Mouse (Mus musculus): ENCODE measurements around the gene Tbrg1.

Gene Tbrg1

DNA sequence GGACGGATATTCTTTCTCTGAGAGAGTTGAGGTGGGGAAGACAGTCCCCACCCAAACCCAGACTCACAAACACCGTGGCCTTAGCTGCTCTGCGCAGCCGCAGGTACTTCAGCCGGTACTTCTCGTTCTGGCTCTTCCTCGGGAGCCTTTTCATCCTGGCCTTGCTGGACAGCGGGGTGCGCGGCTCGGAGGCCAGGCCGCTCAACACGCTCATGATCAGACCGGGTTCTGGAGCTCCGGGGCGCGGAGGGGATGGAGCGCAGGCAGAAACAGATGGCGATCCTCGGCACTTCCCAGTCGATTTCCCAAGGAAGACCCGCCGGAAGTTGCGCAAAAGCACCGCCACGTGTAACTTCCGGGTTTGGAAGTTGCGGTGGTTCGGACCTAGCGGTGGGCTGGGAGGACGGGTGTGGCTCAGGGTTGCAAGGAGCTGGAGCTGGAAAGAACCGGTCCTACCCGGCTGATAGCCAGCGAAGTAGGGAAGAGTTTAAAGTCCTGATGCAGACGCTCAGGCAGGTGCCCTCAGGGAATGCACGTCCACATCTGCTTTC, at the start of gene Tbrg1:
TSS of gene Tbrg1 (minus strand) at position 382 of the 551 bp plus-strand sequence.
- peak; percentile 85 for DNase-seq (ENCODE audit: low spot score)

DNA sequence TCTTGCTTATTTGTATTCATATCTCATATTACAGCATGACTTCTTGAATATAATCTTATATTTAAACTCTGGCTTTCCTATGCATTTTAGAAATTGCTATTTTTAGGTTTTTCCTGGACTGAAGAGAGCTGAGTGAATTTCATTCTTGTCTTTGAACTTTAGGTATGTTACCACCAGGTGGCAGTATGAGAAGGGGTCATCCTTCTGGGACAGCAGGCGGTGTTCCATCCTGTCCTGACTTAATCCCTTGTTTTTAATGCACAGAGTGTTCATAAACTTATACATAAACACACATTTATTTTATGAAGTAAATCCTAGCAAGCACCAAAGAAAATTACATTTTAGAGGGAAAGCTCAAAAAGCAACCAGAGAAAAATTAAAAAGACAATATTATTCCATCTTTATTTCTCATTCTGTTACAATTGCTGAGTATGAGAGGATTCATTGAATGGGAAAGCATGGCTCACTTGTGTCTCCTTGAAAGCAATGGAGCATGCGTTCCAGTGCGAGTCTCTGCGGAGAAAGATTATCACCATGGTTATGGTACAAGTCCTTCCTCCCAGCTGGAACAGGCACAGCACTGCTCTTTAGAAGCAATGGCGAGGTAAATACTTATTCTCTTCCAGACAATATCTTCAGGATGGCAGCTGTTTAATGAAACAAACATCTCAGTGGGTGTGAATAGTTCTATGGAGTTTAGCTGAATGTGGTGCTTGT, 33.0 kb upstream of the Tbrg1 start:
- peak; percentile 26 for DNase-seq (ENCODE audit: low spot score)

GRCm38 (mm10) chr9:37687941-37688303, 30.8 kb upstream of the Tbrg1 start:
- no peak for DNase-seq (ENCODE audit: low spot score)

GRCm38 (mm10) chr9:37687288-37687940, 30.3 kb upstream of the Tbrg1 start:
- DNase-seq (ENCODE audit: low spot score), result peak; percentile 37

- no peak for DNase-seq (ENCODE audit: low spot score)
Measured at GRCm38 (mm10) chr9:37681123-37681522, 24.0 kb upstream of the Tbrg1 start.

- no peak for DNase-seq (ENCODE audit: low spot score)
Measured at GRCm38 (mm10) chr9:37675287-37675686, 18.2 kb upstream of the Tbrg1 start.

DNA sequence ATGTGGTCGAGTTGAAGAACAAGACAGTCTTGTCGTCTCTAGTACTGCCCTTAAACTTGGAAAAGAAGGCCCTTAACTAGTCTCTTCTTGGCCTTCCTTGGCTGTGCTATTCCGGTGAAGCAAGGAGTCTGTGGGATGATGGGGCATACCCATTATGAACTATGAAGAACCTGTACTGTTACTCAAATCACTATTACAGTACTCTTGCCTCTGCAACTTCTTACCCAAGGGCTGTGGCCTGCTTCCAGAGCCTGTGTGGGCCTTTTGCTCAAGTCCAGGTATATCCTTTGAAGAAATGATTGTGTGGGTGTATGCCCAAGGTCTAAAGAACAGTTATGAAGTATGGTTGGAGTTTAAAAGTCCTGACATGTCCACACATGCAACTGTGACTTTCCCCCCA, 13.1 kb upstream of the Tbrg1 start:
- DNase-seq (ENCODE audit: low spot score), result no peak

DNA sequence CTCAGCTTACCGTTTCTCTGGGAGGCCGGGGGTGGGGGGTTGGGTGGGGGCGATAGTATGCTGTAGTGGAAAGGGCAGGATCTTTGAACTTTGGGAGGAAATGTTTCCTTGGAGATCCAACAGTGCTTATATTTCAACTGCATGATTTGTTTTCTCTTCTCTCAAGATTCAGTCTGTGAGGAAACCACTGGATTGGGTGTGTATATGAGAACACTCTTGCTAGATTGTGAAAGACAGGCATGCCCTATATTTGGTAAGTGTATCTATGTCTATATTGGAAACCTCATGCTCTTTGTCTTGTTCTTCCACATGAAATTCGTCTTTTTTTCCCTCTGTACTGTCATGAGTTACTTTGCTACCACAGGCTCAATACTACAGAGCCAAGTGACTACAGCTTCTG, 12.6 kb upstream of the Tbrg1 start:
- DNase-seq (ENCODE audit: low spot score), result no peak

DNA sequence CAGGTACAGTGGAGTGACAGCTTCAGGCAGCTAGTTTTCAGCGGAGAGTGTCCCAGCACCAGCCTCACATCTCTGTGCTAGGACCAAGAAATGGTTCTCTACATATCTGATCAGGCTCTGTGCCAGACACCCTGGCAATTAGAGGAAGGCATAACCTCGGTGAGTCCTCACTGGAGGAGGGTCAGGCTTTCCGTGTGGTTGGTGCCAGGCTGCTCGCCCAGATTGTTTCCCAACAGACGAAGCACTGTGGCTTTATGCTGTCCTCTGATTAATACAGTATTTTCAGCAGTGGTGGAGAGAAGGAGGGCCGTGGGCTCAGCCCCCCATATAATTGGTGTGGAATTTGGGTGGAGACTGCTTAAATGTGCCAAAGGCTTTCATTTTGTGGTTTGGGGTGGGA, 12.0 kb upstream of the Tbrg1 start, which contains the start of gene Panx3:
TSS of gene Panx3 (minus strand) at position 121 of the 400 bp plus-strand sequence.
- peak; percentile 62 for DNase-seq (ENCODE audit: low spot score)

GRCm38 (mm10) chr9:37666045-37666444, 8.9 kb upstream of the Tbrg1 start:
- DNase-seq (ENCODE audit: low spot score), result no peak

- no peak for DNase-seq (ENCODE audit: low spot score)
Measured at GRCm38 (mm10) chr9:37664604-37665003, 7.5 kb upstream of the Tbrg1 start.

DNA sequence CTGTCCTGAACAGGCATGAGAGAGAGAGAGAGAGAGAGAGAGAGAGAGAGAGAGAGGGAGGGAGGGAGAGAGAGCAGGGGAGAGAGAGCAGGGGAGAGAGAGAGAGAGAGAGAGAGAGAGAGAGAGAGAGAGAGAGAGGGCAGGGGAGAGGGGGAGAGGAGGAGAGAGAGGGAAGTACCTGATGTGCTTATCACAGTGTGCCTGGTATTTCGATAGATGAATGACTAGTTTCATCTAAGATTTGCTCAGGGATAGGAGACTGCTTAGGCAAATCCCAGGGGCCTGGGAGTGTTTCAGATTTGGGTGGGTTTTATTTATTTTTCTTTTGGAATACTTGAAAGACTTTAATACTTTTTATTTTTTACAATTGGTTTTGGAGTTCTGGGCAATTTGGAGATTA, 6.1 kb upstream of the Tbrg1 start:
- DNase-seq (ENCODE audit: low spot score), result no peak

GRCm38 (mm10) chr9:37659413-37659812, 2.3 kb upstream of the Tbrg1 start:
- DNase-seq (ENCODE audit: low spot score), result no peak

GRCm38 (mm10) chr9:37656439-37656881, 652 bp downstream of the Tbrg1 start:
- no peak for DNase-seq (ENCODE audit: low spot score)

DNA sequence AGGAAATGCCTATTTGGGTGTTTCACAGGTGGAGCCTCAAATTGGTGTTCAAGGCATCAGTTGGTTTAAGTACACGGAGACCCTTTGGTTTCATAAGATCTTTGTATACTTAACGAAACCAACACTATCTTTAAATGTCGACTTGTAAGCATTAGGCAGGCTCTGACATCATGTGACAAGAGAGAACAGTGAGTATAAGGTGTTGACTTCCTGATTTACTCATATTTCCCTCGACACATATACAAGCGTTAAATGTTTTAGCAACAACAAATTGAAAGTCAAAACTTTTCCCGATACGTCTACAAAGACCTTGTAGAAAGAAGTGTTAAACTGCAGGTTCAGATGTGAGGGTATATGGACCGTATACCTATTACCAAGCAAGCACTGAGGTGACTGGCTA, 1.2 kb downstream of the Tbrg1 start:
- DNase-seq (ENCODE audit: low spot score), result no peak

DNA sequence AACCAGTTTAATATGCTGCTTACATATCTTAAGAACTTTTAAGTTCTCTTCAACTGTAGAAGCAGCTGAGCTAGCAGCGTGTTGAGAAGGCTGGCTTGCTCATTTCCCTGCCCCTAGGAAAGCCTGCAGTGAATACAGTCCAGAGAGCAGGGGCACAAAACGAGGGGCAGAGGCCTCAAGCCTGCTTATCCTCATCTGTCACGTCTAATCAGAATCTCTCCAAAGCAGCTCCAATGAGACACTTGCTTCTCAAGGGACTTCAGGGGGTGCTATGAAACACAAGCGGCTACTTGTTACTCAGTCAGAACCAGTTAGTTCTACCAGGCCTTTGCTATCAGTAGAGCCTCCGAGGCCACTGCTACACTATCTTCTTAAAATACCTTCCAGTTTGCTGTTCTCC, 3.3 kb downstream of the Tbrg1 start:
- no peak for DNase-seq (ENCODE audit: low spot score)

DNA sequence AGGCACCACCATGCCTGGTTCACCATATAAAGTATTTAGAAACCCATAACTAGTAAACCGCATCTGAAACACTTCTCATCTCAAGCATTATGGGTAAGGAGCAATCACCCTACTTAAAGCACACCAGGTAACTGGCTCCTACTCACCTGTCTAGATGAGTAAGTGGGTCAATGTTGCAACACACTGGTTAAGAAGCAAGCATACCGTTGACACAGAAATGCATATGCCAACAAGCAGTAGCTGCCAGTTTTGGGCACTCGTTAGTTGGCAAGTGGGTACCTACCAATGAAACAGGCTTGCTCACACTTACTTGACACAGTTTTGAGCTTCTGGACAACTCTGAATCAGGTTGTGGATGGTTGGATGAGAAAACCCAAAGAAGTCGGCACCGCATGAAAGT, 6.5 kb downstream of the Tbrg1 start:
- no peak for DNase-seq (ENCODE audit: low spot score)

DNA sequence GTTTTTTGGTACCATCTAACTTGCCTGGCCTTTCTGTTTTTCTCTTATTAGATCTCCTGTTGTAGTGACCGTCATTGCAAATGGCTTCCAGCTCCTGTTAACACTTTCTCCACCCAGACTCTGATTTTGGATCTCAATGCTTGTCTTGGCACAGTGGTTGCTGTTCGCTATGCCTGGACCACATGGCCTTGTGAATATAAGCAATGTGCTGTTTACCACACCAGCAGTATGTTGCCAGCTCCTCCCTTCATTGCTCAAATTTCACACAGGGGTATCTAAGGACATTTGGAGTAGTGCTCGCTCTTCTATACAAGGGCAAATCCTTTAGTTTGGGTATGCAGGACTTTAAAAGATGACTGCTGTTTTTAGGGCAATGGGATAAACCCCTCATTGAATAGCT, 10.9 kb downstream of the Tbrg1 start:
- no peak for DNase-seq (ENCODE audit: low spot score)

GRCm38 (mm10) chr9:37638721-37639120, 18.4 kb downstream of the Tbrg1 start:
- no peak for DNase-seq (ENCODE audit: low spot score)

DNA sequence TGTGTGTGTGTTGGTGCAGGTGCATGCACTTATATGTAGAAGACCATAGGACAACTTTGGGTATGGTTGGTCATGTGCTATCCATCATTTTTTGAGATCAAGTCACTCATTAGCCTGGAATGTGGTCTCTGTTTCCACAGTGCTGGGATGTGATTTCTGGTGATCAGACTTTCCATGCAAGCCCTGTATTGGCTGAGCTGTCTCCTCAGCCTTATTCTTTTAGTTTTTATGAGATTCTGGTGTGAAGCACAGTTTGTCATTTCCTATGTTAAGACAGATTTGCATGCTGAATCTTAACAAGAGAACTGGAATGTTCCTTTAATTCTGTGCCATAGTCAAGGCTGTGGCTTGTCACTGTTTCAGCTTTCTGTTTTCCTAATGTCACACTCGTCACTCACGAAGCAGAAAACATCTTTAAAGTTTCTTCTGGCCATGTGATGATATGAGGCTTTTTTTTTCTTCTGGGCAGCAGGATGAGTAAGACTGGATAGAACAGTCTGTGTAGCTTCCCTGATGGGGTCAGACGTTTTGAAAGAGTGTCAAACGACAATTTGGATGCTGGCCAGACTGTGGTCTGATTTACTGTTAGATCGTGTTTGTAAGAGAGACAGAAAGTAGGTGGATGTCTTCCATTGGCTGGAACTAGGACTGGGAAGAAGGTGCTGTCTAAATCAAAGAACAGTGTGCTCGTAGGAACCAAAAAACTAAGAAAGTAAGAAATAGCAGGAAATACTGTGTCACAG, 20.1 kb downstream of the Tbrg1 start:
- no peak for DNase-seq (ENCODE audit: low spot score)

- peak; percentile 20 for DNase-seq (ENCODE audit: low spot score)
Measured at GRCm38 (mm10) chr9:37636335-37636734, 20.8 kb downstream of the Tbrg1 start.

DNA sequence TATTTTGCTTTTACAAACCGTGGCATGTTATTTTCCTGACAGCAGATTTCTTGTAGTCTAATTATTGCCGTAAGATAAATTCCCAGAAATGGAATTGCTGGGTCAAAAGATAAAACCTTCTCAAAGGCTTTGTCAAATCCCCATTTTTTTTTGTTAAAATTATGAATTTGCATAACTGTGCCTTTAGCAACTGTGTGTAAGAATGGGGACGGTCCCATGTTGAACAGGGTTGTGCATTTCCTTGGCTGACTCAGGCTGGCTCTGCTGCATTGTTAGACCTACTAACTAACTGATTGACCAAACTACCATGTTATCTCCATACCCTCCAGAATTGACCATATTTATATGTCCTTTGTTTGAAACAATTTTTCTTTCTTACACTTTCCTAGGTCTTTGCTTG, 22.8 kb downstream of the Tbrg1 start:
- no peak for DNase-seq (ENCODE audit: low spot score)

- no peak for DNase-seq (ENCODE audit: low spot score)
Measured at GRCm38 (mm10) chr9:37632305-37632704, 24.8 kb downstream of the Tbrg1 start.

Measured in MN1 (cell line).